Mouse (Mus musculus): ENCODE data around the gene Atp2a2.

The Atp2a2 gene

GRCm38 (mm10) chr5:122449946-122450345 lies 52.1 kb downstream of the Atp2a2 start:
- no peak for DNase-seq (ENCODE audit: low read depth)

- no peak for DNase-seq (ENCODE audit: low read depth)
Measured at GRCm38 (mm10) chr5:122448869-122449268, 53.2 kb downstream of the Atp2a2 start.

GRCm38 (mm10) chr5:122447857-122448256 lies 54.2 kb downstream of the Atp2a2 start:
- no peak for DNase-seq (ENCODE audit: low read depth)

GRCm38 (mm10) chr5:122445051-122445610 lies 56.9 kb downstream of the Atp2a2 start:
- DNase-seq (ENCODE audit: low read depth): no peak

DNA sequence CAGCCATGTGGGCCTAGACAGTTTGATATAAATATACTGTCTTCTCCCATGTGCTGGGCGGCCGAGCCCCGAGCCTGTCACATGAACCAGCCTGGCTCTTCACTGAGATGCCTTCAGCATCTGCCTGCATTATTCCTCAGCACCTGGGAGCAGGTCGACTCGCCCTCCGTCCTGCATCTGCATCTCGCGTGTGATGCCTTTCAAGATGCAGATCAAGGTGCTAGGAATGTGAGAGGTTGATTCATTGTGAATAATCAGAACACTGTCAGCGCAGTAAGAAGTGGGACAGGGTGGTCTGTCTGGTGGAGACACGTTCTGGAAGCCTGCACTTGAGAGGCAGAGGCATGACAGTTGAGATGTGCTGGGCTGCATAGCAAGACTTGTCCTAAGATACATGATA lies 57.5 kb downstream of the Atp2a2 start:
- no peak for DNase-seq (ENCODE audit: low read depth)

DNA sequence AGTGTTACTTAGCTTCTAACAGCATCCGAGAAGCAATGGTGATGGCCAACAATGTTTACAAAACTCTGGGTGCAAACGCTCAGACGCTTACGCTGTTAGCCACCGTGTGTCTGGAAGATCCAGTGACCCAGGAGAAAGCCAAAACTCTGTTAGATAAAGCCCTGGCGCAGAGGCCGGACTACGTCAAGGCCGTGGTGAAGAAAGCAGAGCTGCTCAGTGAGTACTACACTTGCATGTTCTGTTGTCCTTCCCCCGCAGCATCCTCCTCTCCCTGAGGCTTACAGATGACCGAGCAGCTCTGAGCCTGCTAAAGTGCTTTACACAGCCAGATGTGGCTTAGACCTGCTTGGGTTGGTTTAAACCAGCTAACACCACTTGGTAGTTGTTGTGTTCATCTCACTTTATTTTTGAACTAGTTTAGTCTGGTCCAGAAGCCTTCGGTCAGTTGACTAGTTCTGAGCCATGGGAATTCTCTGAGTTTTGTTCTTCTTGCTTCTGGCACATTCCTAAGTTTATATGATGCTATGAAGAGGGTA lies 61.9 kb downstream of the Atp2a2 start:
- DNase-seq (ENCODE audit: low read depth): no peak

DNA sequence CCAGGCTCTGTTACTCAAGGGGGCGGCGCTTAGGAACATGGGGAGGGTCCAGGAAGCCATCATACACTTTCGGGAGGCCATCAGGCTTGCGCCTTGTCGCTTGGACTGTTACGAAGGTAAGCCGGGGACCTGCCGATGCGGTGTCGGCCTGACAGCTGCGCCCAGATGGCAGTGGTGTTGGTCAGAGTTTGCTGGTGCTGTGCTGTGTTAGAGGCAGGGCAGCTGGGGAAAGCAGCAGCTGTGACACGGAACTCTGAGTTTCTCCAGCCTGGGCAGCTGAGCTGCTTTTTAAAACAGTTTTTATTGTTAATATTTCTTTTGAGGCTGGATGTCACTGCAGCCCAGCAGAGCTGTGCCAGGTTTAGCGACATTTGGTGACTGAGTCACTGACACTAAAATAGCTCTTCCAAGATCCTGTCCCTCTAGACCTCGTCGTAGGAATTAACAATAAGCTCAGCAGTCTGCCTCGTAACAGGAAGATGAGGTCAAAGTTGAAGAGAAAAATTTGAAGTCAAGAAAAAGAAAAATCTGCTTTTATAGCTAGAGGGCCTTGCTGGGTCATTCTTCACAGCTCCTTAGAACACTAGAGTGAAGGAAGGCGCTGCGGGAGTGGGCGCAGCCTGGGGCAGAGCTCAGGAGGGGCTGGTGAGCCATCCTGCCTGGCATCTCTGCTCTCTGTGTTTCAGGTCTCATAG lies 62.5 kb downstream of the Atp2a2 start:
- DNase-seq (ENCODE audit: low read depth): no peak

- no peak for DNase-seq (ENCODE audit: low read depth)
Measured at GRCm38 (mm10) chr5:122434541-122434940, 67.5 kb downstream of the Atp2a2 start.

DNA sequence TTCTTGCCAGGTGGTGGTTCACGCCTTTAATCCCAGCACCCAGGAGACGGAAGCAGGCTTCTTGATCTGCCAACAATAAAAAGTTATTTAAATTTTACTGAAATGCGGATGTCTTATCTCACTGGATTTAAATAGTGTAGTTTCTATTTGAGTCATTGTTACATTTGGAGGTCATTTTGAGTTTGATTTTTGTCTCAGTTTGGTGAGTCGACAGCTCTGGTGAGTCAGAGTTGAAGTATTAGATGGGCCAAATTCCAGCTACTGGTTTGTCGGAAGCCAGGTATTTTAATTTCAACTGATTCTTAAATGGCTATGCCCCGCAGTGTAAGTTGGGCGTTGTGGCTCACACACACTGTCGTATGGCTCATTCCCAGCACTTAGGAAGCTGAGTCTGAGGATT lies 70.8 kb downstream of the Atp2a2 start:
- DNase-seq (ENCODE audit: low read depth): no peak

DNA sequence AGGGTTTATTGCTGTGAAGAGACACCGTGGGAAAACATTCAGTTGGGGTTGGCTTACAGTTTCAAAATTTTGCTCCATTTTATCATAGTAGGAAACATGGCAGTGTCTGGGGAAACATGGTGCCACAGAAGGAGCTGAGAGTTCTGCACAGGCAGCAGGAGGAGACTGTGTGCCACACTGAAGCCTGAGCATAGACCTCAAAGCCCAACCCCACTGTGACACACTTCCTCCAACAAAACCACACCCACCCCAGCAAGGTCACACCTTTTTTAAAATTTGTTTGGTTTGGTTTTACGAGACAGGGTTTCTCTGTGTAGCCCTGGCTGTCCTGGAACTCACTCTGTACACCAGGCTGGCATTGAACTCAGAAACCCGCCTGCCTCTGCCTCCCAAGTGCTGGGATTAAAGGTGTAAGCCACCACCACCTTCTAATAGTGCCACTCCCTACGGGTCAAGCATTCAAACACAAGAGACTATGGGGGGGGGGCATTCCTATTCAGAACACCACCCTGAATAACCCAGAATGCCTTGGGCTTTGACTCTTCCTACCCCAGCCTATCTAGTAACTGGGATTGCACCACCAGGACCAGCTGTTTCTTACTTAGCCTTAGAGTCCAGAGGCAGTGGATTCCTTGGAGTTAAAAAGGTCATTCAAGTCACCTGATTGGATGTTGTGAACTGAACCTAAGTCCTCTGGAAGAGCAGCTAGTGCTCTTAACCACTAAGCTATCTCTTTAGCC lies 71.8 kb downstream of the Atp2a2 start:
- DNase-seq (ENCODE audit: low read depth): peak; percentile 25

- DNase-seq (ENCODE audit: low read depth): no peak
Measured at GRCm38 (mm10) chr5:122425550-122425949, 76.5 kb downstream of the Atp2a2 start.

- DNase-seq (ENCODE audit: low read depth): no peak
Measured at GRCm38 (mm10) chr5:122423083-122423482, 78.9 kb downstream of the Atp2a2 start.

DNA sequence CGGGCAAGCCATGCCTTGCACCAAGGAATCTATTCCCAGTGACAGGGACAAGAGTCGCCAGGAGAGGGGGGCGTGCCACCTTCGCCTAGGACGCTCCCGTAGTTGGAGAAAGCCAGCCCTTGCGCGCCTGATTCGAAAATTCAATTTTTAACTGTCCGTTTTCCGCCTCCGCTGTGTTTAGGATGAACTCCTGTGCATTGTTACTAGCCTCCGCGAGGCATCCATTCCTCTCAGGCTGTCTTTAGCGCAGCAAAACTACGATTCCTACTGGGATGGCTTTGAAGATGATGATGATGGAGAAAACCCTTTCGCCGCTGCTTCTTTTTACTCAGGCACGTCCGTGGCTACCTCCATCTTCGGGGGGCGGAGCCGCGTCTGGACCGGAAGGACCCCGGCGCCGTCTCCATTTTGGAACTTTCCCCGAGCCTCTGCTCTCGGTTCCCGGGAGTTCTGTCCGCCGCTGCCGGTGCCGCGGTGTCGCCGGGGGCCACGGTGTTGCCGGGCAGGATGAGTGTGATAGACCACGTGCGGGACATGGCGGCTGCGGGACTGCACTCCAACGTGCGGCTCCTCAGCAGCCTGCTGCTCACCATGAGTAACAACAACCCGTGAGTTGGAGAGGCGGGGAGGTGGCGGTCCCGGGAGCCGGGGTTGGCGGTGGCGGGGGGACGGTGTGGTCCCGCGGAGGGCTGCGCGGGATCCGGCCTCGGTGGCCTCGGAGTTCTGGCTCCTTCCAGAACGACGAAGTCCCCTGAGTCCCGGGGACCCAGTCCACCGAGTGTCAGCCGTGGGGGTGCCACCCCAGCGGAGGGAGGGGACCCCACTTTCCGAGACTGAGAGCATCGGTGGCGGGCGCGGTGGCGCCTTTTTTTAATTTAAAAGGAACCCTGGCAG lies 79.7 kb downstream of the Atp2a2 start:
- DNase-seq (ENCODE audit: low read depth): peak; percentile 94

DNA sequence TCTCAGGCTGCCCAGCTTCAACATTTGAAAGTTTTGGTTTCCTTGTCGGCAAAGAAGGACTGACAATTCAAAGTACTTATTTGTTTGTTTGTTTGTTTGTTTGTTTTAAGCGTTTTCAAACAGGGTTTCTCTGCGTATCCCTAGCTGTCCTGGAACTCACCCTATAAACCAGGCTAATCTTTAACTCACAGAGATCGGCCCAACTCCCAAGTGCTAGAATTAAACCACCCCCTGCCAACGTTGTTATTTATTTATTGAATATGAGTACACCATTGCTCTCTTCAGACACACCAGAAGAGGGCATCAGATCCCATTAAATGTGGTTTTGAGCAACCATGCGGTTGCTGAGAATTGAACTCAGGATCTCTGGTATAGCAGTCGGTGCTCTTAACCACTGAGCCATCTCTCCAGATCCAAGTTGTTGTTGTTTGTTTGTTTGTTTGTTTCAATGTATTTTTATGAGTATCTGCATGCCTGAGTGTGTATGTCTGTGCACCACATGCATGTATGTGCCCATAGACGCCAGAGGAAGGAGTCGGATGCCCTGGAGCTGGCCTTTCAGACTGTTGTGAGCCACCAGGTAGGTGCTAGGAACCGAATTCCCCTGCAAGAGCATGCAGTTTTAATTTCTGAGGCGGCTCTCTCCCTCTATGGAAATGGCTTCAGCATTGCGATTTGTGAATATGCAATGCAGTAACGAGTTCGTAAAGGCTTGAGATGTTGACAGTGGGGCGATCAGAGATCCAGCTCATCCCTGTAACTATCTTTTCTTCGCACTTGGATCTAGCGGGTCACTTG lies 80.6 kb downstream of the Atp2a2 start, which contains the start of gene Anapc7:
Anapc7 (plus strand) TSS at position 423 of the 798 bp plus-strand sequence.
- no peak for DNase-seq (ENCODE audit: low read depth)

GRCm38 (mm10) chr5:122420676-122421075 lies 81.3 kb downstream of the Atp2a2 start:
- peak; percentile 27 for DNase-seq (ENCODE audit: low read depth)

DNA sequence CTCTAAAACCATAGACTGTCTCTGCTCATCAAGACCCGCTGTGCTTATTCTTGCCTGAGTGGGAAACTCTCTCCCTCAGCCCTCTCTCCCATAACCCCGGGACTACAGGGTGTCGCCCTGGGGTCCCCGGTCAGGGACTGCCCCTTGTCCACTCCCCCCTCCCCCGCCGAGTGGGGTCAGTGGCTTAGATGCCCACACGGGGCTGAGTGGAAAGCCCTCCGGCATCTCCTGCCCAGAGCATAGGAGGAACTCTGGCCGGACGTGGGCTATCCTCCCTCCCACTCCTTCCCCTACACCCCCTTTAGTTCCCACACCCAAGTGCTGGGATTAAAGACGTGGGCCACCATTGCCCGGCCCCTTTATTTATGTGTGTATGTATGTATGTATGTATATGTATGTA lies 86.6 kb downstream of the Atp2a2 start:
- DNase-seq (ENCODE audit: low read depth): no peak

DNA sequence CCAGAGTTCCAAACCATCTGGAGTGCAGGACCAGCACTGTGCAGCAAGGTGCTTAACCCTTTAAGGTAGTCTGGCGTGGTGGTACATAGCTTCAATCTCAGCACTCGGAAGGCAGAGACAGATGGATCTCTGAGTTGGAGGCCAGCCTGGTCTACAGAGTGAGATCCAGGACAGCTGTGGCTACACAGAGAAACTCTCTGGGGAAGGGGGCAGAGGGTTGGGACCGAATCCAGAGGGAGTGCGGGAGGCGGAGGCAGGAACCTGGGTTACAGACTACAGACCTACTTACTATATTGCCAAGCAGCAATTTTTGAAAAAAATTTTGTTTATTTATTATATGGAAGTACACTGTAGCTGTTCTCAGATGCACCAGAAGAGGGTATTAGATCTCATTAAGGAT lies 87.7 kb downstream of the Atp2a2 start:
- DNase-seq (ENCODE audit: low read depth): no peak

GRCm38 (mm10) chr5:122412826-122413225 lies 89.2 kb downstream of the Atp2a2 start:
- no peak for DNase-seq (ENCODE audit: low read depth)

DNA sequence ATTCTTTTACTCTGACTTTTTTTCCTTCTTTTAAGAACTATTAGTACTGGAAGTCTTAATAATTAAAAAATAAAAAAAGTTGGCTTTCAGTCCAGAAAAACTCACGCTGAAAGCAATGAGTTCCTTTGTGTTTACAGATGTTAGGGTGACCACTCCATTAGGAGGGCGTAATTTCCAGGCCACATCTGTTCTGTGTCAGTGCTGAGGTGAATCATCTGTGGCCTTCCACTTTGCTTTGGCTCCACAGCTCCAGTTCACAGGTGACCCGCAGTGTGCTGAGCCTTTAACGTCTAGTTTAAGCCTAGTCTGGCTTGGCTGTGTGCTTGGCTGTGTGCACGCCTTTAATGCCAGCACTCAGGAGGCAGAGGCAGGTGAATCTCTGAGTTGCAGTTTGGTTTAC lies 90.1 kb downstream of the Atp2a2 start:
- DNase-seq (ENCODE audit: low read depth): no peak

DNA sequence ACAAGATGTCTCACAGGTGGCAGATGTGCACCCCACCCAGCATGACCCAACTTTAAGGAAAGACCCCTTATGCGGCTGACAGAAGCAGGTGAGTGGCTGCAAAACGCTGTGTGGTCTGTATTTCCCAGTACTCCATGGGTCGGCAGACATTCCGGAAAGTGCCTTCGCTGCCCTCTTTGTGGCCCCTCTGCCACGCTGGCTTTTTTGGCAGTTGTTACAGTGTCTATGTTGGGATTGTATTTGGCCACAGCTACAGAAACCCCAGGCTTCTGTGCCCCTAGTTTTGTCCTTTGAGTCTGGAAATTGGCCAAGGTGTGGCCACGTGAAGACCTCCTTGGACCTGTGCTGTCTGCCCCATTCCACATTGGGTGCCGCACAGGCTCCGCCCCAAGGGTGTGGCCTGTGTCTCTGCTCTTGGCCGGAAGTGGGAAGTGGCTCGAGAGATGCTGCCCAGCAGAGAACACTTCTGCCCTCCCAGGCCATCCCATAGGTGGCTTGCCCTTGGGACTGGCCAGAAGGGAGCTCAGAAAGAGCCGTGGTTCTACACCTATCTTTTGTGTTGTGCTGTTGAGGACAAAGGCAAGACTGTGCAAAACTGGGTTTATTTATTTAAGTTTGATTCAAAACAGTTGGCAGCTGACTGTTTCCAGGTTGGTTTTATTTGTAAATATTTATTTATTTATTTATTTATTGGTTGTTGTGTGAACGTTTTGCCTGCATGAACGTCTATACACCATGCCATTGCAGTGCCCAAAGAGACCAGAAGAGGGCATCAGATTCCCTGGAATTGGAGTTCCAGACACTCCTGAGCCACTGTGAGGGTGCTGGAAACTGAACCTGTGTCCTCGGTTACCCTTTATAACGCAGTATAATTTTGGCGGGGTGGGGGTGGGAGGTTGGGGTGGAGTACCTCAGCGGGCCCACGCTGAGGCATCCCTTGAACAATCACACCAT lies 92.1 kb downstream of the Atp2a2 start:
- no peak for DNase-seq (ENCODE audit: low read depth)
